Mouse (Mus musculus): Measurements from ENCODE around the gene Rbfox1. TPM values are rescaled to one million over a fixed set of nuclear protein-coding genes. Genes with fewer than 3 reads are reported as not detected.
A peak's percentile ranks its signal among the peaks of the same experiment; 100 is the strongest.

Rbfox1 gene
- total RNA-seq (2021), result 100 to 1,000 TPM; 342 to 356 TPM
- long read RNA-seq, experiment 1, partial matches to known transcripts, result 13 of 77 reads
- long read RNA-seq, experiment 1, other reads (novel, unspliced or antisense), result 63 of 77 reads
- long read RNA-seq, experiment 2, partial matches to known transcripts, result 15 of 119 reads
- long read RNA-seq, experiment 2, other reads (novel, unspliced or antisense), result 103 of 119 reads

- peak; percentile 65 to 74 for DNase-seq (ENCODE audit: low spot score in 2 of 2)
Measured at GRCm38 (mm10) chr16:5884746-5885689, at the start of gene Rbfox1. Gene Rbfox1 (plus strand): TSS chr16:5885355.

GRCm38 (mm10) chr16:5836744-5837143, 48.4 kb upstream of the Rbfox1 start:
- DNase-seq (ENCODE audit: low spot score in 2 of 2), result no peak

GRCm38 (mm10) chr16:5841167-5841566, 44.0 kb upstream of the Rbfox1 start:
- no peak for DNase-seq (ENCODE audit: low spot score in 2 of 2)

GRCm38 (mm10) chr16:5845645-5846044, 39.5 kb upstream of the Rbfox1 start:
- DNase-seq (ENCODE audit: low spot score in 2 of 2), result no peak

GRCm38 (mm10) chr16:5853055-5853454, 32.1 kb upstream of the Rbfox1 start:
- DNase-seq (ENCODE audit: low spot score in 2 of 2), result no peak

GRCm38 (mm10) chr16:5864350-5864749, 20.8 kb upstream of the Rbfox1 start:
- DNase-seq (ENCODE audit: low spot score in 2 of 2), result no peak

- DNase-seq (ENCODE audit: low spot score in 2 of 2), result peak; percentile 36 to 65
Measured at GRCm38 (mm10) chr16:5866966-5867365, 18.2 kb upstream of the Rbfox1 start.

- no peak for DNase-seq (ENCODE audit: low spot score in 2 of 2)
Measured at GRCm38 (mm10) chr16:5870391-5870790, 14.8 kb upstream of the Rbfox1 start.

- DNase-seq (ENCODE audit: low spot score in 2 of 2), result peak; percentile 55 to 66
Measured at GRCm38 (mm10) chr16:5881820-5882219, 3.3 kb upstream of the Rbfox1 start.

GRCm38 (mm10) chr16:5885690-5886050, 515 bp downstream of the Rbfox1 start:
- DNase-seq (ENCODE audit: low spot score in 2 of 2), result no peak

- peak; percentile 49 to 64 for DNase-seq (ENCODE audit: low spot score in 2 of 2)
Measured at GRCm38 (mm10) chr16:5895564-5895963, 10.4 kb downstream of the Rbfox1 start.

- DNase-seq (ENCODE audit: low spot score in 2 of 2), result no peak
Measured at GRCm38 (mm10) chr16:5898330-5898729, 13.2 kb downstream of the Rbfox1 start.

GRCm38 (mm10) chr16:5910742-5911141, 25.6 kb downstream of the Rbfox1 start:
- no peak for DNase-seq (ENCODE audit: low spot score in 2 of 2)

GRCm38 (mm10) chr16:5911880-5912327, 26.7 kb downstream of the Rbfox1 start:
- DNase-seq (ENCODE audit: low spot score in 2 of 2), result peak; percentile 77 to 83

- DNase-seq (ENCODE audit: low spot score in 2 of 2), result no peak
Measured at GRCm38 (mm10) chr16:5917937-5918336, 32.8 kb downstream of the Rbfox1 start.

GRCm38 (mm10) chr16:5926986-5927385, 41.8 kb downstream of the Rbfox1 start:
- DNase-seq (ENCODE audit: low spot score in 2 of 2), result no peak

GRCm38 (mm10) chr16:5931680-5932079, 46.5 kb downstream of the Rbfox1 start:
- peak; percentile 85 to 92 for DNase-seq (ENCODE audit: low spot score in 2 of 2)

- no peak for DNase-seq (ENCODE audit: low spot score in 2 of 2)
Measured at GRCm38 (mm10) chr16:5940016-5940415, 54.9 kb downstream of the Rbfox1 start.

- peak in 1 of 2 experiments; percentile 62 for DNase-seq (ENCODE audit: low spot score in 2 of 2)
Measured at GRCm38 (mm10) chr16:5945682-5946081, 60.5 kb downstream of the Rbfox1 start.

GRCm38 (mm10) chr16:5953106-5953505, 68.0 kb downstream of the Rbfox1 start:
- peak in 1 of 2 experiments; percentile 64 for DNase-seq (ENCODE audit: low spot score in 2 of 2)

- DNase-seq (ENCODE audit: low spot score in 2 of 2), result no peak
Measured at GRCm38 (mm10) chr16:5957418-5957817, 72.3 kb downstream of the Rbfox1 start.

GRCm38 (mm10) chr16:5961786-5962185, 76.6 kb downstream of the Rbfox1 start:
- DNase-seq (ENCODE audit: low spot score in 2 of 2), result peak; percentile 17 to 34
